Mouse (Mus musculus): ENCODE data around the gene Sox6. TPM values are rescaled to one million over a fixed set of nuclear protein-coding genes. Genes with fewer than 3 reads are reported as not detected.

Sox6 gene
- total and polyA plus RNA-seq, 3 experiments, result 11.8 to 33.4 (median 26.4) TPM

- H3K4me1 ChIP-seq (ENCODE audit: control insufficient read depth, insufficient read depth, low read length), result no peaks in the 10 kb centered on the region
These were observed 54.5 kb downstream of the Sox6 start for GRCm38 (mm10) chr7:115984076-115984475.

GRCm38 (mm10) chr7:115979813-115980512, 58.6 kb downstream of the Sox6 start:
- H3K4me3 ChIP-seq, result no peak overlapping the region
- WGBS, result 74% methylated on average over 5 of the region's 5 CpGs
- no peak overlapping the region for H3K9ac ChIP-seq (ENCODE audit: low read depth, low read length)
- intact Hi-C loops (cut with DNase I), result no loop called here
- H3K27me3 ChIP-seq (ENCODE audit: control insufficient read depth, insufficient read depth, low read length), result no peaks in the 10 kb centered on the region
- no peaks in the 10 kb centered on the region for H3K36me3 ChIP-seq (ENCODE audit: control insufficient read depth, insufficient read depth, low read length)
- H3K4me1 ChIP-seq (ENCODE audit: control insufficient read depth, insufficient read depth, low read length), result no peaks in the 10 kb centered on the region
- TF ChIP-seq CTCF (IDR thresholded peaks at IDR 0.05) (no peak), POLR2A (IDR thresholded peaks at IDR 0.05; ENCODE audit: insufficient read depth, low read depth, low read length) (no peak), EP300 (IDR thresholded peaks at IDR 0.05; ENCODE audit: insufficient read depth, low read depth, low read length) (no peak)
- no peak overlapping the region for H3K27ac ChIP-seq
- H3K79me2 ChIP-seq (replicated peaks; ENCODE audit: control insufficient read depth, insufficient read depth, low read length), result no peaks in the 10 kb centered on the region; the same call in 1 of the 2 replicates
- DNase-seq, result no peak

More at GRCm38 (mm10) chr7:115984076-115984475, 54.5 kb downstream of the Sox6 start:
- Histone ChIP-seq H3K27ac (no peak overlapping the region), H3K4me3 (no peak overlapping the region), H3K36me3 (ENCODE audit: control insufficient read depth, insufficient read depth, low read length) (no peaks in the 10 kb centered on the region), H3K9ac (ENCODE audit: low read depth, low read length) (no peak overlapping the region), H3K79me2 (replicated peaks; ENCODE audit: control insufficient read depth, insufficient read depth, low read length) (no peaks in the 10 kb centered on the region; the same call in 1 of the 2 replicates), H3K27me3 (ENCODE audit: control insufficient read depth, insufficient read depth, low read length) (no peaks in the 10 kb centered on the region)
- TF ChIP-seq POLR2A (IDR thresholded peaks at IDR 0.05; ENCODE audit: insufficient read depth, low read depth, low read length) (no peak), EP300 (IDR thresholded peaks at IDR 0.05; ENCODE audit: insufficient read depth, low read depth, low read length) (no peak), CTCF (IDR thresholded peaks at IDR 0.05) (no peak)
- DNase-seq, result no peak
- intact Hi-C loops (cut with DNase I), result no loop called here
- WGBS, result 98% methylated on average over 3 of the region's 3 CpGs

- Histone ChIP-seq H3K27me3 (ENCODE audit: control insufficient read depth, insufficient read depth, low read length) (no peaks in the 10 kb centered on the region), H3K36me3 (ENCODE audit: control insufficient read depth, insufficient read depth, low read length) (peaks cover 7% of the 10 kb centered on the region), H3K4me1 (ENCODE audit: control insufficient read depth, insufficient read depth, low read length) (peaks cover 3% of the 10 kb centered on the region), H3K27ac (no peak overlapping the region; the same call in 1 of the 2 replicates), H3K9ac (ENCODE audit: low read depth, low read length) (no peak overlapping the region), H3K4me3 (no peak overlapping the region), H3K79me2 (replicated peaks; ENCODE audit: control insufficient read depth, insufficient read depth, low read length) (peaks cover 2% of the 10 kb centered on the region)
- TF ChIP-seq POLR2A (IDR thresholded peaks at IDR 0.05; ENCODE audit: insufficient read depth, low read depth, low read length), result no peak
- TF ChIP-seq EP300 (IDR thresholded peaks at IDR 0.05; ENCODE audit: insufficient read depth, low read depth, low read length), result no peak
- no peak for TF ChIP-seq CTCF (IDR thresholded peaks at IDR 0.05)
- intact Hi-C loops (cut with DNase I), result no loop called here
- 45% methylated on average over 2 of the region's 2 CpGs for WGBS
- no peak for DNase-seq
These were observed 64.1 kb downstream of the Sox6 start for GRCm38 (mm10) chr7:115974518-115974917.

- Histone ChIP-seq H3K36me3 (ENCODE audit: control insufficient read depth, insufficient read depth, low read length) (no peaks in the 10 kb centered on the region), H3K4me3 (no peak overlapping the region), H3K9ac (ENCODE audit: low read depth, low read length) (no peak overlapping the region), H3K79me2 (replicated peaks; ENCODE audit: control insufficient read depth, insufficient read depth, low read length) (peaks cover 2% of the 10 kb centered on the region), H3K4me1 (ENCODE audit: control insufficient read depth, insufficient read depth, low read length) (no peaks in the 10 kb centered on the region), H3K27ac (no peak overlapping the region), H3K27me3 (ENCODE audit: control insufficient read depth, insufficient read depth, low read length) (no peaks in the 10 kb centered on the region)
- TF ChIP-seq CTCF (IDR thresholded peaks at IDR 0.05) (no peak), POLR2A (IDR thresholded peaks at IDR 0.05; ENCODE audit: insufficient read depth, low read depth, low read length) (no peak), EP300 (IDR thresholded peaks at IDR 0.05; ENCODE audit: insufficient read depth, low read depth, low read length) (no peak)
- DNase-seq, result no peak
- intact Hi-C loops (cut with DNase I), result no loop called here
- 49% methylated on average over 4 of the region's 4 CpGs for WGBS
These were observed 71.4 kb downstream of the Sox6 start for GRCm38 (mm10) chr7:115967186-115967585.

GRCm38 (mm10) chr7:115966181-115966580, 72.4 kb downstream of the Sox6 start:
- Histone ChIP-seq H3K9ac (ENCODE audit: low read depth, low read length) (no peak overlapping the region), H3K4me1 (ENCODE audit: control insufficient read depth, insufficient read depth, low read length) (no peaks in the 10 kb centered on the region), H3K36me3 (ENCODE audit: control insufficient read depth, insufficient read depth, low read length) (no peaks in the 10 kb centered on the region), H3K27me3 (ENCODE audit: control insufficient read depth, insufficient read depth, low read length) (no peaks in the 10 kb centered on the region), H3K27ac (no peak overlapping the region), H3K79me2 (replicated peaks; ENCODE audit: control insufficient read depth, insufficient read depth, low read length) (no peaks in the 10 kb centered on the region; the same call in 1 of the 2 replicates), H3K4me3 (no peak overlapping the region)
- no peak for DNase-seq
- WGBS, result 53% methylated on average over 4 of the region's 4 CpGs
- TF ChIP-seq CTCF (IDR thresholded peaks at IDR 0.05) (no peak), POLR2A (IDR thresholded peaks at IDR 0.05; ENCODE audit: insufficient read depth, low read depth, low read length) (no peak)
- intact Hi-C loops (cut with DNase I), result no loop called here

GRCm38 (mm10) chr7:115953046-115953445, 85.5 kb downstream of the Sox6 start:
- intact Hi-C loops (cut with DNase I), result loop anchor here (5.0 kb wide), 1 partner anchor 79 kb away; no protein-coding TSS in a partner anchor
- H3K27ac ChIP-seq, result no peak overlapping the region; the same call in 1 of the 2 replicates
- no peak overlapping the region for H3K9ac ChIP-seq (ENCODE audit: low read depth, low read length)
- H3K27me3 ChIP-seq (ENCODE audit: control insufficient read depth, insufficient read depth, low read length), result no peaks in the 10 kb centered on the region
- DNase-seq, result no peak
- TF ChIP-seq EP300 (IDR thresholded peaks at IDR 0.05; ENCODE audit: insufficient read depth, low read depth, low read length) (no peak), CTCF (IDR thresholded peaks at IDR 0.05) (no peak), POLR2A (IDR thresholded peaks at IDR 0.05; ENCODE audit: insufficient read depth, low read depth, low read length) (no peak)
- no peak overlapping the region for H3K4me3 ChIP-seq
- WGBS, result 63% methylated on average over 3 of the region's 3 CpGs
- no peaks in the 10 kb centered on the region for H3K79me2 ChIP-seq (replicated peaks; ENCODE audit: control insufficient read depth, insufficient read depth, low read length)
- H3K4me1 ChIP-seq (ENCODE audit: control insufficient read depth, insufficient read depth, low read length), result no peaks in the 10 kb centered on the region; the same call in 1 of the 2 replicates
- H3K36me3 ChIP-seq (ENCODE audit: control insufficient read depth, insufficient read depth, low read length), result peaks cover 6% of the 10 kb centered on the region; the same call in 1 of the 2 replicates
